Comparison of ENCODE assay signal across 8 mouse cellular contexts in the genomic region with DNA sequence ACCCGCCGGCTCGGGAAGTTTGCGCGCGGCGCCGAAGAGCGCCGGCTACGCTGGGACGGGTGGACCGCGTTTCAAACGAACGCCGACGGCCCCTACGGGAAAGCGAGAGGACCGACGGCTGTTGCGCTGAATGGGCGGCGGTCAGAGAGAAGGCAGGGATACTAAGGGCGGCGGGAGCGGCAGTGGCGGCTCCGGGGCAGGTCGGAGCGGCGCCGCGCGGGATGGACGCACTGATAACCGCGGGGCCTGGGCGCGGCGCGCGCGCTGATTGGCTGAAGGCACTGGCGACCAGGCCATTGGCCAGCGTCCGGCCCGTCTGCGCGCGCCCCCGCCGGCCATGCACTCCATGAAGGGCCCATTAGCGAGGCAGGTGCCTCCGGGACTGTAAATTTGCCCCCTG. TPM values are rescaled to one million over a fixed set of nuclear protein-coding genes. Genes with fewer than 3 reads are reported as not detected.
DNase-seq lines count a peak whose midpoint lies in the region; ATAC-seq lines count a peak whose summit lies in the region.

Gene Nkx6-2, minus strand, starts transcription at position 203 of the 400 bp plus-strand sequence.

- ATAC-seq in forebrain, embryonic 14.5 days: peak; percentile 73
- peak; percentile 71 for ATAC-seq in hindbrain, embryonic 12.5 days (ENCODE audit: low FRiP score)
- 0 out of 2 replicates have a peak, but pooled peaks have one; percentile 56 for ATAC-seq in limb, embryonic 11.5 days (ENCODE audit: insufficient number of reproducible peaks, low FRiP score, low TSS enrichment, low read depth)
- no peak for ATAC-seq in megakaryocyte progenitor cell, adult 5-6 weeks (replicated peaks; ENCODE audit: poor library complexity)

- H3K36me3 ChIP-seq in forebrain, embryonic 14.5 days (ENCODE audit: control insufficient read depth, insufficient read depth, low read length): 0 out of 2 replicates have a peak, but pooled peaks cover 5% of the 10 kb centered on the region
- no peaks in the 10 kb centered on the region for H3K36me3 ChIP-seq in hindbrain, embryonic 12.5 days
- H3K36me3 ChIP-seq in limb, embryonic 11.5 days (ENCODE audit: control insufficient read depth, insufficient read depth, low read length): no peaks in the 10 kb centered on the region

- H3K9me3 ChIP-seq in forebrain, embryonic 14.5 days (replicated peaks; ENCODE audit: control insufficient read depth, low read length): no peaks in the 10 kb centered on the region
- no peaks in the 10 kb centered on the region for H3K9me3 ChIP-seq in hindbrain, embryonic 12.5 days (replicated peaks)
- H3K9me3 ChIP-seq in limb, embryonic 11.5 days (ENCODE audit: control insufficient read depth, low read length): no peaks in the 10 kb centered on the region

- WGBS in forebrain, embryonic 14.5 days: under 1% methylated on average over 56 of the region's 56 CpGs
- 0% methylated on average over 51 of the region's 56 CpGs for WGBS in hindbrain, embryonic 12.5 days
- WGBS in limb, embryonic 11.5 days: 0% methylated on average over 55 of the region's 56 CpGs

- H3K27me3 ChIP-seq in forebrain, embryonic 14.5 days (replicated peaks; ENCODE audit: control insufficient read depth, insufficient read depth, low read length): peaks cover 96% of the 10 kb centered on the region
- peaks cover 100% of the 10 kb centered on the region for H3K27me3 ChIP-seq in hindbrain, embryonic 12.5 days
- H3K27me3 ChIP-seq in limb, embryonic 11.5 days (ENCODE audit: control insufficient read depth, insufficient read depth, low read length): peaks cover 94% of the 10 kb centered on the region

- H3K4me3 ChIP-seq in forebrain, embryonic 14.5 days (ENCODE audit: low read depth, low read length): peak within 1 kb of the TSS; percentile 34
- peak within 1 kb of the TSS; percentile 44 for H3K4me3 ChIP-seq in hindbrain, embryonic 12.5 days
- peak within 1 kb of the TSS; percentile 33 for H3K4me3 ChIP-seq in limb, embryonic 11.5 days (ENCODE audit: low read depth, low read length)

- no peak within 1 kb of the TSS for H3K27ac ChIP-seq in forebrain, embryonic 14.5 days (ENCODE audit: low read depth, low read length)
- H3K27ac ChIP-seq in hindbrain, embryonic 12.5 days: peak within 1 kb of the TSS; percentile 30
- no peak within 1 kb of the TSS for H3K27ac ChIP-seq in limb, embryonic 11.5 days (replicated peaks; ENCODE audit: low read depth, low read length)

- peaks cover 7% of the 10 kb centered on the region; the same call in 1 of the 2 replicates for H3K4me1 ChIP-seq in forebrain, embryonic 14.5 days (ENCODE audit: control insufficient read depth, insufficient read depth, low read length)
- H3K4me1 ChIP-seq in hindbrain, embryonic 12.5 days: peaks cover 37% of the 10 kb centered on the region
- H3K4me1 ChIP-seq in limb, embryonic 11.5 days (ENCODE audit: control insufficient read depth, insufficient read depth, low read length): peaks cover 18% of the 10 kb centered on the region

- H3K9ac ChIP-seq in forebrain, embryonic 14.5 days (ENCODE audit: low read length): peak within 1 kb of the TSS; percentile 25; the same call in 1 of the 2 replicates
- H3K9ac ChIP-seq in hindbrain, embryonic 12.5 days: peak within 1 kb of the TSS; percentile 54
- H3K9ac ChIP-seq in limb, embryonic 11.5 days (ENCODE audit: low read length): 0 out of 2 replicates have a peak within 1 kb of the TSS, but pooled peaks have one; percentile 22

- peak within 1 kb of the TSS; percentile 52 for H3K4me2 ChIP-seq in forebrain, embryonic 14.5 days (ENCODE audit: low read length)
- H3K4me2 ChIP-seq in hindbrain, embryonic 12.5 days (replicated peaks): peak within 1 kb of the TSS; percentile 65
- peak within 1 kb of the TSS; percentile 51 for H3K4me2 ChIP-seq in limb, embryonic 11.5 days (ENCODE audit: low read depth, severe bottlenecking)

- DNase-seq in adrenal gland, adult (ENCODE audit: inconsistent age in 2 of 2, low spot score in 1 of 2): peak; percentile 54 to 77
- no peak for DNase-seq in adrenal gland, adult 8-10 months
- peak; percentile 81 for DNase-seq in adrenal gland, adult 2 months
- DNase-seq in forebrain, embryonic 14.5 days (ENCODE audit: low spot score): peak; percentile 49
- DNase-seq in limb, embryonic 11.5 days (ENCODE audit: low spot score): peak; percentile 71
- DNase-seq in neural tube, embryonic 10.5 days (ENCODE audit: extremely low spot score, low spot score): peak; percentile 82

RNA-seq across cellular contexts. Expression of gene Nkx6-2, which starts in this region (rescaled TPM):
- total RNA-seq in adrenal gland, adult 8-10 months (2022): under 1 TPM in 3 of 4 experiments, not detected in 1; 0.21 to 0.26 (median 0.24) TPM
- not detected for total RNA-seq in adrenal gland, adult 2 months (2021)
- polyA plus RNA-seq in adrenal gland, adult 2 months (2012; rRNA removed): 0.24 and 0.56 TPM in 2 replicates
- 1.2 and 1.7 TPM in 2 replicates for polyA plus RNA-seq in forebrain, embryonic 14.5 days (2014; fragmentation: Nextera tagmentation; extraction: Ambion mirVana)
- 17.9 and 19.1 TPM in 2 replicates for polyA plus RNA-seq in hindbrain, embryonic 12.5 days (2016; fragmentation: Nextera tagmentation; extraction: Ambion mirVana)
- not detected in 2 replicates for polyA plus RNA-seq in limb, embryonic 11.5 days (2014; fragmentation: Nextera tagmentation; extraction: Ambion mirVana)
- total RNA-seq in megakaryocyte progenitor cell, adult 5-6 weeks (2015): not detected in 2 replicates
- total RNA-seq in megakaryocyte progenitor cell, adult 5-6 weeks (2017): not detected in 2 replicates

Comparison
In these comparisons a context has a peak if more than half of its experiments do, and no peak if none do; other contexts are left out.
1. Peak in DNase-seq in adrenal gland, adult 2 months; RNA of the gene not detected or under 1 TPM.
2. Peak in DNase-seq, ATAC-seq, H3K4me3 ChIP-seq, H3K9ac ChIP-seq and H3K4me2 ChIP-seq in limb, embryonic 11.5 days; RNA of the gene not detected or under 1 TPM.